Mouse (Mus musculus) midbrain, embryonic 14.5 days (tissue): ENCODE measurements around the gene Nipa1. TPM values are rescaled to one million over a fixed set of nuclear protein-coding genes. Genes with fewer than 3 reads are reported as not detected.
A peak's percentile ranks its signal among the peaks of the same experiment; 100 is the strongest.

ENCODE experiments used
- ATAC-seq: fragments of 200-750 bp; cut with Nextera tagmentation; 2 replicates; pipeline ENCODE4 v1.8.0; 2017; ENCODE audit warnings: moderate number of reproducible peaks, moderate library complexity; ENCODE audit not compliant: low FRiP score, low TSS enrichment
- DNase-seq: peaks from one replicate; pipeline ENCODE4 v3.0.0-alpha.2; 2015
- H3K27ac ChIP-seq: fragments of 300-500 bp; sonication (generic); replicated peaks from 2 replicates; pipeline ENCODE4 v1.5.1; 2014; ENCODE audit warnings: mild to moderate bottlenecking, low read depth, low read length, moderate library complexity
- H3K27me3 ChIP-seq: fragments of 300-500 bp; sonication (generic); 2 replicates; pipeline ENCODE4 v1.6.1; 2014; ENCODE audit warnings: low read length, control low read depth, mixed read lengths; ENCODE audit not compliant: control insufficient read depth, insufficient read depth
- H3K36me3 ChIP-seq: fragments of 300-500 bp; sonication (generic); 2 replicates; pipeline ENCODE4 v1.6.1; 2014; ENCODE audit warnings: low read length, control low read depth; ENCODE audit not compliant: control insufficient read depth, insufficient read depth
- H3K4me1 ChIP-seq: fragments of 300-500 bp; sonication (generic); 2 replicates; pipeline ENCODE4 v1.6.1; 2014; ENCODE audit warnings: mild to moderate bottlenecking, antibody characterized with exemption, low read length, control low read depth; ENCODE audit not compliant: control insufficient read depth, insufficient read depth
- H3K4me2 ChIP-seq: fragments of 300-500 bp; sonication (generic); 2 replicates; pipeline ENCODE4 v1.6.1; 2014; ENCODE audit warnings: mild to moderate bottlenecking, low read length, moderate library complexity
- H3K4me3 ChIP-seq: fragments of 300-500 bp; sonication (generic); replicated peaks from 2 replicates; pipeline ENCODE4 v1.5.1; 2014; ENCODE audit warnings: low read depth, low read length
- H3K9ac ChIP-seq: fragments of 300-500 bp; sonication (generic); replicated peaks from 2 replicates; pipeline ENCODE4 v1.6.1; 2014; ENCODE audit warnings: mild to moderate bottlenecking, low read length, moderate library complexity
- H3K9me3 ChIP-seq: fragments of 300-500 bp; sonication (generic); 2 replicates; pipeline ENCODE4 v1.6.1; 2016; ENCODE audit warnings: low read length, control low read depth, mixed read lengths; ENCODE audit not compliant: control insufficient read depth
- WGBS: fragments of 180-500 bp; shearing (Covaris S2); extraction: QIAGEN DNeasy Blood & Tissue Kit; methylation state at CpG from one replicate; pipeline ENCODE4 v1.1.7; 2014; 5-methylcytosine and 5-hydroxymethylcytosine counted together
- polyA plus RNA-seq: library from polyadenylated mRNA; unstranded; fragments of >200 nt; fragmentation: Nextera tagmentation; extraction: Ambion mirVana; gene quantifications from 2 replicates; pipeline ENCODE4 v1.2.1, GENCODE M21; 2014

Gene Nipa1
- 19.4 and 20.1 TPM in 2 replicates for polyA plus RNA-seq

DNA sequence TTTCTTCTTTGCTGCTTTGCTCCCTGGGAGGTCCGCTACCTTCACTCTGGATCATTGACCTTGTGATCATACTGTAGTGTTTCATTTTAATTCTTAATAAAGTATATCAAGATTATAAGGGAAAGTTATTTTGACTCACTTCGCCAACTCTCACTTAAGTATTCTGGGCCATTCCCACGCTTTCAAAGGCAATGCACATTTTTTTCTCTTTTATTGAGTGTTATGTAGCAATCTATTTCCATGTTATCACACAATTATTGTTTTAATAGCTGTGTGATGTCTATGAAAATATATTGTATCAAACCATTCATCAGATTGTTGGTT lies at the start of gene Nipa1:
Nipa1 (minus strand) TSS at position 25 of the 324 bp plus-strand sequence.
- ATAC-seq (no peak; the same call in 1 of the 2 replicates), DNase-seq (no peak)
- Histone ChIP-seq H3K36me3 (0 out of 2 replicates have a peak, but pooled peaks cover 1% of the 10 kb centered on the region), H3K27me3 (no peaks in the 10 kb centered on the region), H3K27ac (peak within 1 kb of the TSS; percentile 88), H3K4me1 (peaks cover 10% of the 10 kb centered on the region), H3K9ac (peak within 1 kb of the TSS; percentile 88), H3K4me3 (peak within 1 kb of the TSS; percentile 62), H3K9me3 (peaks cover under 1% of the 10 kb centered on the region; the same call in 1 of the 2 replicates), H3K4me2 (peak within 1 kb of the TSS; percentile 69)
- WGBS: 46% methylated on average over 3 of the region's 3 CpGs

DNA sequence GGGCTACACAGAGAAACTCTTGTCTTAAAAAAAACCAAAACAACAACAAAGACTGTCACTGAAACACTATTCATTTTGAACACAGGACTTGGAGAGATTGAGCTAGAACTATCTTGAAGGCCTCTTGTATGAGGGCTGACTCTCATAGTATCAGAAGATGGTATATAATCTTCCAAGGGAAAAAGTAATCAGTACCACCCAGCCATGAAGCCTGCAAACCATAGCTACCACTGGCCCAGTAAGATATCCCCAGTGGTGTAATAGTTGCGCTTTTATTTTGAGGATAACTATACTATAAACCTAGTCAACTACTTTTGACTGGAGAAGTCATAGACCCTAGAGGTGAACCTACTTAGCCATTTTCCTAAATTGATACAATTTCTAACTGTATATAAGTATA lies 46.9 kb upstream of the Nipa1 start:
- H3K9ac ChIP-seq: no peak overlapping the region
- no peak for ATAC-seq
- WGBS: 100% methylated on average over 1 of the region's 1 CpGs

GRCm38 (mm10) chr7:56066136-56066535 lies 46.4 kb upstream of the Nipa1 start:
- no peaks in the 10 kb centered on the region for H3K27me3 ChIP-seq
- H3K4me2 ChIP-seq: no peak overlapping the region
- no peak overlapping the region for H3K27ac ChIP-seq
- no peak overlapping the region for H3K9ac ChIP-seq
- no peaks in the 10 kb centered on the region for H3K9me3 ChIP-seq
- H3K4me3 ChIP-seq: no peak overlapping the region
- H3K36me3 ChIP-seq: peaks cover 12% of the 10 kb centered on the region; the same call in 1 of the 2 replicates
- H3K4me1 ChIP-seq: no peaks in the 10 kb centered on the region
- no peak for DNase-seq
- 91% methylated on average over 2 of the region's 2 CpGs for WGBS
- ATAC-seq: no peak

More for the DNA sequence above, 46.9 kb upstream of the Nipa1 start:
- DNase-seq: no peak
- H3K27me3 ChIP-seq: no peaks in the 10 kb centered on the region
- peaks cover 10% of the 10 kb centered on the region; the same call in 1 of the 2 replicates for H3K36me3 ChIP-seq
- no peak overlapping the region for H3K4me3 ChIP-seq
- H3K27ac ChIP-seq: no peak overlapping the region
- no peak overlapping the region for H3K4me2 ChIP-seq
- H3K9me3 ChIP-seq: no peaks in the 10 kb centered on the region
- H3K4me1 ChIP-seq: no peaks in the 10 kb centered on the region

DNA sequence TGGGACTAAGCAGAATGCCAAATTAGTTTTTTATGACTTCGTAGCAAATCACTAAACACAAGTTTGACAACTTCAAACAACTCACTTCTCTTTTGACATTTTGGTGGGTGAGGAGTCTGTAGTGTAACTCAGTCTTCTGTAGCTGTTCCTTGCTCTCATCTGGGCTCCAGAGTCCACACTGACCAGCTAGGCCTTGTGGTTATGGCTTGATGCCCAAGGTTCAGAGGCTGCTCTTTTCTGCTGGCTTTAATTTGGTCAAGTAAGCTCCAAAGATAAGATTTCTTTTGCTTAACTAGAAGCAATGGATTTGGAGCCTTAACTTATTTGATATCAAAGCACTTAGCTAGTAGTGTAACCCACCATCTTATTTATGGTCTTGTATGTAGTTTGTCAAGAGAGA lies 45.1 kb upstream of the Nipa1 start:
- Histone ChIP-seq H3K27me3 (no peaks in the 10 kb centered on the region), H3K9ac (no peak overlapping the region), H3K9me3 (no peaks in the 10 kb centered on the region), H3K4me2 (no peak overlapping the region), H3K4me3 (no peak overlapping the region), H3K36me3 (peaks cover 15% of the 10 kb centered on the region; the same call in 1 of the 2 replicates), H3K4me1 (no peaks in the 10 kb centered on the region), H3K27ac (no peak overlapping the region)
- WGBS: 100% methylated on average over 1 of the region's 1 CpGs
- no peak for ATAC-seq
- DNase-seq: no peak

- H3K9me3 ChIP-seq: no peaks in the 10 kb centered on the region
- H3K27me3 ChIP-seq: no peaks in the 10 kb centered on the region
- no peak overlapping the region for H3K9ac ChIP-seq
- DNase-seq (no peak), ATAC-seq (no peak)
- no peak overlapping the region for H3K27ac ChIP-seq
- H3K36me3 ChIP-seq: peaks cover 11% of the 10 kb centered on the region
- WGBS: 88% methylated on average over 3 of the region's 3 CpGs
- no peak overlapping the region for H3K4me2 ChIP-seq
- no peak overlapping the region for H3K4me3 ChIP-seq
- H3K4me1 ChIP-seq: peaks cover 6% of the 10 kb centered on the region; the same call in 1 of the 2 replicates
Observed at GRCm38 (mm10) chr7:56055338-56055737, 35.6 kb upstream of the Nipa1 start.

GRCm38 (mm10) chr7:56052996-56053395 lies 33.2 kb upstream of the Nipa1 start:
- ATAC-seq: no peak
- Histone ChIP-seq H3K4me3 (no peak overlapping the region), H3K4me2 (no peak overlapping the region)

GRCm38 (mm10) chr7:56050487-56050911 lies 30.7 kb upstream of the Nipa1 start:
- H3K4me2 ChIP-seq: peak overlapping the region; percentile 62
- H3K4me3 ChIP-seq: peak overlapping the region; percentile 88
- peak overlapping the region; percentile 90 for H3K27ac ChIP-seq
- under 1% methylated on average over 18 of the region's 18 CpGs for WGBS
- DNase-seq (peak; percentile 50), ATAC-seq (peak; percentile 51)
- H3K9me3 ChIP-seq: no peaks in the 10 kb centered on the region
- H3K4me1 ChIP-seq: peaks cover 11% of the 10 kb centered on the region
- H3K36me3 ChIP-seq: no peaks in the 10 kb centered on the region
- peak overlapping the region; percentile 83 for H3K9ac ChIP-seq
- H3K27me3 ChIP-seq: no peaks in the 10 kb centered on the region

More at GRCm38 (mm10) chr7:56052996-56053395, 33.2 kb upstream of the Nipa1 start:
- H3K9me3 ChIP-seq: no peaks in the 10 kb centered on the region
- H3K36me3 ChIP-seq: peaks cover 8% of the 10 kb centered on the region
- no peak for DNase-seq
- no peaks in the 10 kb centered on the region for H3K27me3 ChIP-seq
- H3K9ac ChIP-seq: no peak overlapping the region
- peaks cover 11% of the 10 kb centered on the region for H3K4me1 ChIP-seq
- no peak overlapping the region for H3K27ac ChIP-seq

DNA sequence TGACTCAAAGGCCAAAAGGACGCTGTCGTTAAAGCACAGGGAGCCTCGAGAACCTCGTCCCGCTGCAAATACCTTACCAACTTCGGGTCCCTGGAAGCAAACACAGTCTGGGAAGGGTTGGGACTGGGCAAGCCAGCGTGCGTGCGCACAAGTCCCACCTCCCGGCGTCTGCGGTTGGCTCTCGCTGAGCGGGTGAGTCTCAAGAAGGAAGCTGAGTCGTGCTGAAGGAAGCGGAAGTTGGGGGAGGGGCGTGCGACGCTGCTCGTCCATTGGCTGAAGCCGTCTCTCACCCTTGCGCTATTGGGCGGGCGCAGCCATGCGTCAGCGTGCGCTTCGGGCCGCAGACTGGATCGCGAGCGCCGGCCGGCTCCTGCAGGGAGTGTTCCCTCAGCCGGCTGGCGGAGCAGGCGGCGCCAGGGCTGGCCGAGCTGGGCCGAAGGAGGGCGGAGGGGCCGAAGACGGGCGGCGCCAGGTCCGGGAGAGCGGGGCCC lies 30.1 kb upstream of the Nipa1 start, which contains the start of gene Herc2:
Herc2 (plus strand) TSS at position 366 of the 491 bp plus-strand sequence.
- no peaks in the 10 kb centered on the region for H3K9me3 ChIP-seq
- peaks cover 11% of the 10 kb centered on the region for H3K4me1 ChIP-seq
- no peaks in the 10 kb centered on the region for H3K36me3 ChIP-seq
- peak within 1 kb of the TSS; percentile 88 for H3K4me3 ChIP-seq
- H3K9ac ChIP-seq: peak within 1 kb of the TSS; percentile 83
- no peaks in the 10 kb centered on the region for H3K27me3 ChIP-seq
- H3K4me2 ChIP-seq: peak within 1 kb of the TSS; percentile 65
- ATAC-seq (peak; percentile 100), DNase-seq (peak; percentile 100)
- peak within 1 kb of the TSS; percentile 90 for H3K27ac ChIP-seq
- WGBS: under 1% methylated on average over 47 of the region's 47 CpGs

GRCm38 (mm10) chr7:56047178-56047577 lies 27.4 kb upstream of the Nipa1 start:
- no peaks in the 10 kb centered on the region for H3K27me3 ChIP-seq
- ATAC-seq: no peak
- H3K4me2 ChIP-seq: no peak overlapping the region
- peaks cover 11% of the 10 kb centered on the region for H3K4me1 ChIP-seq
- no peaks in the 10 kb centered on the region for H3K36me3 ChIP-seq
- DNase-seq: no peak
- 89% methylated on average over 1 of the region's 1 CpGs for WGBS
- no peaks in the 10 kb centered on the region for H3K9me3 ChIP-seq
- no peak overlapping the region for H3K27ac ChIP-seq
- H3K9ac ChIP-seq: no peak overlapping the region
- no peak overlapping the region for H3K4me3 ChIP-seq
